Mouse (Mus musculus) left cerebral cortex, adult 2 months (tissue): Measurements from ENCODE around the gene Pcnx2. TPM values are rescaled to one million over a fixed set of nuclear protein-coding genes. Genes with fewer than 3 reads are reported as not detected.

Experiments used
- DNase-seq, 2 experiments: peaks; one replicate each; pipeline ENCODE4 v3.0.0; 2021 to 2022; ENCODE audit warnings: low spot score in 2 of 2, mixed read lengths in 1 of 2; ENCODE audit errors: extremely low spot score in 1 of 2
- H3K27ac ChIP-seq: fragments of 200-600 bp; 2 replicates; pipeline ENCODE4 v1.8.1; 2022
- H3K4me3 ChIP-seq: fragments of 200-600 bp; 2 replicates; pipeline ENCODE4 v1.8.1; 2022
- CTCF ChIP-seq: fragments of 200-600 bp; IDR thresholded peaks from 2 replicates; pipeline ENCODE4 v1.8.1; 2022; ENCODE audit warnings: antibody characterized with exemption, mild to moderate bottlenecking, moderate library complexity
- intact Hi-C: fragments of 180-260 bp; cut with DNase I; formaldehyde crosslinking; loops from one replicate; pipeline ENCODE4 v1.15.1; 2025
- total RNA-seq, 2 experiments: library from RNA; stranded (reverse); gene quantifications; 2 replicates each; pipeline ENCODE4 v1.2.3; 2021

Pcnx2 gene
- total RNA-seq, 2 experiments from 2014 or later = 90.3 to 91.0 TPM

- intact Hi-C loops = no loop called here
- H3K4me3 ChIP-seq = no peak overlapping the region
- TF ChIP-seq CTCF = no peak
- no peak for DNase-seq
- no peak overlapping the region for H3K27ac ChIP-seq
Measured at GRCm38 (mm10) chr8:125887549-125887948, 10.6 kb downstream of the Pcnx2 start.

- intact Hi-C loops = no loop called here
- no peak for DNase-seq
- TF ChIP-seq CTCF = no peak
- Histone ChIP-seq H3K4me3 (no peak overlapping the region), H3K27ac (no peak overlapping the region)
Measured at GRCm38 (mm10) chr8:125880447-125880846, 17.7 kb downstream of the Pcnx2 start.

- TF ChIP-seq CTCF = no peak
Measured at GRCm38 (mm10) chr8:125873250-125873534, 24.9 kb downstream of the Pcnx2 start.

GRCm38 (mm10) chr8:125872501-125873249 is 25.4 kb downstream of the Pcnx2 start:
- TF ChIP-seq CTCF = no peak
- Histone ChIP-seq H3K4me3 (no peak overlapping the region), H3K27ac (no peak overlapping the region)
- no peak for DNase-seq
- intact Hi-C loops = loop anchor here (5.0 kb wide), 3 partner anchors 690 to 820 kb away; partner anchors contain the start of gene Disc1

More at GRCm38 (mm10) chr8:125873250-125873534, 24.9 kb downstream of the Pcnx2 start:
- Histone ChIP-seq H3K4me3 (no peak overlapping the region), H3K27ac (no peak overlapping the region)
- intact Hi-C loops = loop anchor here (5.0 kb wide), 3 partner anchors 691 to 821 kb away; partner anchors contain the start of gene Disc1
- DNase-seq = no peak

GRCm38 (mm10) chr8:125870821-125871321 is 27.2 kb downstream of the Pcnx2 start:
- Histone ChIP-seq H3K4me3 (no peak overlapping the region), H3K27ac (no peak overlapping the region)
- peak; percentile 96 for TF ChIP-seq CTCF
- DNase-seq = peak; percentile 67 to 71
- intact Hi-C loops = loop anchor here (2.0 to 5.0 kb wide), 5 partner anchors 296 to 819 kb away; partner anchors contain the start of gene Disc1

- TF ChIP-seq CTCF = no peak
- intact Hi-C loops = loop anchor here (2.0 to 5.0 kb wide), 5 partner anchors 295 to 818 kb away; partner anchors contain the start of gene Disc1
Measured at GRCm38 (mm10) chr8:125870179-125870702, 27.9 kb downstream of the Pcnx2 start.

GRCm38 (mm10) chr8:125869739-125870138 is 28.4 kb downstream of the Pcnx2 start:
- no peak for DNase-seq
- Histone ChIP-seq H3K27ac (no peak overlapping the region), H3K4me3 (no peak overlapping the region)
- TF ChIP-seq CTCF = no peak
- intact Hi-C loops = loop anchor here (2.0 to 5.0 kb wide), 5 partner anchors 295 to 817 kb away; partner anchors contain the start of gene Disc1

More at GRCm38 (mm10) chr8:125870179-125870702, 27.9 kb downstream of the Pcnx2 start:
- H3K27ac ChIP-seq = no peak overlapping the region
- DNase-seq = no peak
- H3K4me3 ChIP-seq = no peak overlapping the region

GRCm38 (mm10) chr8:125868552-125868951 is 29.6 kb downstream of the Pcnx2 start:
- intact Hi-C loops = no loop called here
- peak; percentile 17 for TF ChIP-seq CTCF
- H3K27ac ChIP-seq = no peak overlapping the region
- no peak for DNase-seq
- no peak overlapping the region for H3K4me3 ChIP-seq

GRCm38 (mm10) chr8:125866125-125866524 is 32.0 kb downstream of the Pcnx2 start:
- intact Hi-C loops = no loop called here
- TF ChIP-seq CTCF = no peak; the same call in 1 of the 2 replicates
- no peak for DNase-seq
- no peak overlapping the region for H3K4me3 ChIP-seq
- H3K27ac ChIP-seq = no peak overlapping the region

GRCm38 (mm10) chr8:125857251-125857650 is 40.9 kb downstream of the Pcnx2 start:
- no peak for DNase-seq
- no peak overlapping the region for H3K27ac ChIP-seq
- intact Hi-C loops = loop anchor here (5.0 kb wide), 1 partner anchor 285 kb away; no protein-coding TSS in a partner anchor
- no peak overlapping the region for H3K4me3 ChIP-seq
- TF ChIP-seq CTCF = no peak

GRCm38 (mm10) chr8:125856160-125856559 is 42.0 kb downstream of the Pcnx2 start:
- TF ChIP-seq CTCF = no peak
- no peak overlapping the region for H3K27ac ChIP-seq
- intact Hi-C loops = loop anchor here (5.0 kb wide), 1 partner anchor 284 kb away; no protein-coding TSS in a partner anchor
- H3K4me3 ChIP-seq = no peak overlapping the region
- DNase-seq = no peak

- H3K4me3 ChIP-seq = no peak overlapping the region
- no peak for DNase-seq
- H3K27ac ChIP-seq = no peak overlapping the region
- no peak for TF ChIP-seq CTCF
- intact Hi-C loops = no loop called here
Measured at GRCm38 (mm10) chr8:125854379-125854778, 43.7 kb downstream of the Pcnx2 start.
